Mouse (Mus musculus) thymus, adult 2 months (tissue): ENCODE data around the gene Evi2a. TPM values are rescaled to one million over a fixed set of nuclear protein-coding genes. Genes with fewer than 3 reads are reported as not detected.

ENCODE experiments used
- DNase-seq: peaks from one replicate; pipeline ENCODE4 v3.0.0; 2021
- H3K27ac ChIP-seq: fragments of 200-500 bp; 2 replicates; pipeline ENCODE4 v1.5.1; 2012; ENCODE audit warnings: low read length, control low read depth; ENCODE audit not compliant: control insufficient read depth, insufficient read depth
- H3K27me3 ChIP-seq: fragments of 200-500 bp; 2 replicates; pipeline ENCODE4 v1.6.1; 2012; ENCODE audit warnings: mild to moderate bottlenecking, low read length, moderate library complexity, mixed read lengths; ENCODE audit not compliant: control insufficient read depth, insufficient read depth
- H3K36me3 ChIP-seq: fragments of 200-500 bp; 2 replicates; pipeline ENCODE4 v1.6.1; 2012; ENCODE audit warnings: mild to moderate bottlenecking, low read length, moderate library complexity; ENCODE audit not compliant: control insufficient read depth, insufficient read depth
- H3K4me1 ChIP-seq: fragments of 200-500 bp; replicated peaks from 2 replicates; pipeline ENCODE4 v1.6.1; 2012; ENCODE audit warnings: low read length; ENCODE audit not compliant: control insufficient read depth, insufficient read depth
- H3K4me3 ChIP-seq: fragments of 200-500 bp; 2 replicates; pipeline ENCODE4 v1.5.1; 2012; ENCODE audit warnings: mild to moderate bottlenecking, low read length, control low read depth, moderate library complexity; ENCODE audit not compliant: control insufficient read depth, insufficient read depth
- CTCF ChIP-seq: fragments of 200-500 bp; IDR thresholded peaks from 2 replicates; pipeline ENCODE4 v1.5.1; 2012; ENCODE audit warnings: mild to moderate bottlenecking, control low read depth, low read length, moderate library complexity, borderline replicate concordance; ENCODE audit not compliant: control insufficient read depth, poor library complexity, insufficient read depth; ENCODE audit errors: extremely low read depth
- POLR2A ChIP-seq: fragments of 200-500 bp; IDR thresholded peaks from 2 replicates; pipeline ENCODE4 v1.6.1; 2012; ENCODE audit warnings: mild to moderate bottlenecking, low read length, control low read depth, moderate library complexity; ENCODE audit not compliant: control insufficient read depth, poor library complexity, insufficient read depth; ENCODE audit errors: extremely low read depth
- WGBS: fragments of 180-500 bp; shearing (Covaris S2); methylation state at CpG from one replicate; pipeline ENCODE4 v1.1.7; 2018; 5-methylcytosine and 5-hydroxymethylcytosine counted together
- polyA plus RNA-seq: library from polyadenylated mRNA; depleted of rRNA; stranded (reverse); fragments of >200 nt; gene quantifications from 2 replicates; pipeline ENCODE4 v1.2.3, GENCODE M21; 2012

Gene Evi2a
- polyA plus RNA-seq, 1 experiment, result 16.9 TPM

DNA sequence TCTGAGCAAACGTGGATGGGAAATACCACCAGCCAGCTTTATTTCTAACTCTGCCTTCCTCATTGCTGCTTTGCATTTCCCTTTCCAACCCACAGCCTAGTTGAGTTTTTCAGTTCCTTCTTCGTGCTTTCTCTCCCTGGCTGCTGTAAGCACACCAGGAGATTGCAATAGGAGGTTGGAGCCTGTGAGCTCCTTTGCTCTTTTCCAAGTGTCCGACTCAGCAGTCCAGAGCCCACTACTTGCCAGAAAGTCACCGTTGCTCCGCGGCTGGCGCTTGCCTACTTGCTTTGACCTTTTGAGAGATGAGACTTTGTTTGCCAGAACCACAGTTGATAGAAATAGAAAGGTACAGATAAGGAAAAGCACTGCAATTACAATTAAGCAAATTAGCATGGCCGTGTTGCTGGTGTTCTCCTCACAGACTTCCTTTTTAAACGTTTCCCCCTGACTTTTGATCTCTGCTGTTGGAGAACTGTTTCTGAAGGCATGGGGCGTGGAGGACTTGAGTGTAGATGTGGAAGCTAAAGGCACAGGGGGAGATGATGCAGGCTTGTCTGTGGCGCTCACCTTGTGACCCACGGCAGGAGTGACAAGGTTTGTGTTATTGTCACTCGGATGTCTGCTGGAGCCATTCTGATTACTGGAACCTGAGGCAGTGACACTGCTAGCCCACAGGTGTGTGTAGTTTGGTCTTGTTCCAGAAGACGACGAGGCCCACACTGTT, 3.2 kb downstream of the Evi2a start:
- Histone ChIP-seq H3K27ac (peak overlapping the region; percentile 77), H3K36me3 (no peaks in the 10 kb centered on the region), H3K4me1 (peaks cover 30% of the 10 kb centered on the region), H3K27me3 (no peaks in the 10 kb centered on the region), H3K4me3 (no peak overlapping the region)
- no peak for DNase-seq
- TF ChIP-seq CTCF (no peak), POLR2A (no peak)
- 24% methylated on average over 15 of the region's 15 CpGs for WGBS

DNA sequence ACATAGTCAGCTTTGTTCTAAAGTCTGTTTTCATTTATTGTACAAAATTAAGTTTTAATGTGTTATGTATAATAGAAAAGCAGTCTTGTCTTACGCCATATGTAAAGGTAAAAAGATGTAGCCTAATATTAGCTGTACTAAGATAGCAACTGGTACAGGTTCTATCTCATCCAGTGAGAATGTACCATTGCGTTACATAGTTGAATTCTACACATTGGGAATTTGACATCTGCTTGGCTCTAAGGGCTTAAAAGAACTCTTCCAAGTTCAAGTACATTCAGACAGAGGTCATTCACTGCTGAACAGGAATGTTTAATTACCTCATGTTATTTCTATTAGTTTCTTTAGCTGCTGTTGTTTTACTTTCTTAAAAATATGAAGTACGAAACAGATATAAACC, 3.9 kb downstream of the Evi2a start:
- 92% methylated on average over 3 of the region's 3 CpGs for WGBS
- Histone ChIP-seq H3K27ac (no peak overlapping the region), H3K4me1 (peaks cover 33% of the 10 kb centered on the region)

DNA sequence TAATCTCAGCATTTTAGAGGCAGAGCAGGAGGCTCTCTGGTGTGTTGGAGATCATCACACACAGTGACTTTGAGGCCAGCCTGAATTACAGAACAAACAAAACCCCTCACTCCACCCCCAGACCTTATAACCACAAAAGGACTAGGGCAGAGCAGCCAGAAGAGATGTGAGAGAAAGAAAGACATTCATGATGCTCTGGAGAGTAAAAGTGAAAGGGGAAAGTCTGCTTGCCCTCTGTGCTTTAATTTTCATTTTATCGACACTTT, 6.2 kb downstream of the Evi2a start:
- H3K27me3 ChIP-seq, result no peaks in the 10 kb centered on the region
- H3K4me1 ChIP-seq, result peaks cover 28% of the 10 kb centered on the region
- TF ChIP-seq CTCF, result no peak
- TF ChIP-seq POLR2A, result no peak
- no peak for DNase-seq
- H3K36me3 ChIP-seq, result no peaks in the 10 kb centered on the region
- no peak overlapping the region for H3K4me3 ChIP-seq
- H3K27ac ChIP-seq, result peak overlapping the region; percentile 56
- WGBS, result 7% methylated on average over 1 of the region's 1 CpGs

More for the DNA sequence above, 3.9 kb downstream of the Evi2a start:
- Histone ChIP-seq H3K27me3 (no peaks in the 10 kb centered on the region), H3K4me3 (no peak overlapping the region), H3K36me3 (no peaks in the 10 kb centered on the region)
- TF ChIP-seq CTCF (no peak), POLR2A (no peak)
- no peak for DNase-seq

- DNase-seq, result peak; percentile 63
- 2% methylated on average over 10 of the region's 10 CpGs for WGBS
- H3K27me3 ChIP-seq, result no peaks in the 10 kb centered on the region
- no peaks in the 10 kb centered on the region for H3K36me3 ChIP-seq
- peaks cover 30% of the 10 kb centered on the region for H3K4me1 ChIP-seq
- TF ChIP-seq CTCF, result no peak
- TF ChIP-seq POLR2A, result 0 out of 2 replicates have a peak, but pooled peaks have one; percentile 39
- H3K4me3 ChIP-seq, result peak within 1 kb of the TSS; percentile 21
- H3K27ac ChIP-seq, result peak within 1 kb of the TSS; percentile 70
These were observed 6.7 kb downstream of the Evi2a start, which contains the start of gene Evi2b for GRCm38 (mm10) chr11:79523560-79524309. Gene Evi2b, minus strand, starts transcription at chr11:79523762.

GRCm38 (mm10) chr11:79522944-79523343, 7.5 kb downstream of the Evi2a start:
- Histone ChIP-seq H3K36me3 (no peaks in the 10 kb centered on the region), H3K27ac (peak overlapping the region; percentile 70; the same call in 1 of the 2 replicates), H3K4me1 (peaks cover 24% of the 10 kb centered on the region), H3K27me3 (no peaks in the 10 kb centered on the region), H3K4me3 (no peak overlapping the region)
- TF ChIP-seq POLR2A (no peak), CTCF (no peak)
- 4% methylated on average over 1 of the region's 1 CpGs for WGBS
- no peak for DNase-seq

- no peak for TF ChIP-seq CTCF
- TF ChIP-seq POLR2A, result no peak
- Histone ChIP-seq H3K4me3 (0 out of 2 replicates have a peak overlapping the region, but pooled peaks have one; percentile 11), H3K4me1 (peaks cover 16% of the 10 kb centered on the region), H3K36me3 (no peaks in the 10 kb centered on the region), H3K27ac (peak overlapping the region; percentile 68; the same call in 1 of the 2 replicates), H3K27me3 (no peaks in the 10 kb centered on the region)
- DNase-seq, result no peak
These were observed 8.5 kb downstream of the Evi2a start for GRCm38 (mm10) chr11:79521930-79522329.
